Mouse (Mus musculus): ENCODE data around the gene Arhgap28. TPM values are rescaled to one million over a fixed set of nuclear protein-coding genes. Genes with fewer than 3 reads are reported as not detected.

The Arhgap28 gene
- polyA plus RNA-seq (2015; fragmentation: Nextera tagmentation; extraction: Ambion mirVana) = 41.5 and 42.0 TPM in 2 replicates

DNA sequence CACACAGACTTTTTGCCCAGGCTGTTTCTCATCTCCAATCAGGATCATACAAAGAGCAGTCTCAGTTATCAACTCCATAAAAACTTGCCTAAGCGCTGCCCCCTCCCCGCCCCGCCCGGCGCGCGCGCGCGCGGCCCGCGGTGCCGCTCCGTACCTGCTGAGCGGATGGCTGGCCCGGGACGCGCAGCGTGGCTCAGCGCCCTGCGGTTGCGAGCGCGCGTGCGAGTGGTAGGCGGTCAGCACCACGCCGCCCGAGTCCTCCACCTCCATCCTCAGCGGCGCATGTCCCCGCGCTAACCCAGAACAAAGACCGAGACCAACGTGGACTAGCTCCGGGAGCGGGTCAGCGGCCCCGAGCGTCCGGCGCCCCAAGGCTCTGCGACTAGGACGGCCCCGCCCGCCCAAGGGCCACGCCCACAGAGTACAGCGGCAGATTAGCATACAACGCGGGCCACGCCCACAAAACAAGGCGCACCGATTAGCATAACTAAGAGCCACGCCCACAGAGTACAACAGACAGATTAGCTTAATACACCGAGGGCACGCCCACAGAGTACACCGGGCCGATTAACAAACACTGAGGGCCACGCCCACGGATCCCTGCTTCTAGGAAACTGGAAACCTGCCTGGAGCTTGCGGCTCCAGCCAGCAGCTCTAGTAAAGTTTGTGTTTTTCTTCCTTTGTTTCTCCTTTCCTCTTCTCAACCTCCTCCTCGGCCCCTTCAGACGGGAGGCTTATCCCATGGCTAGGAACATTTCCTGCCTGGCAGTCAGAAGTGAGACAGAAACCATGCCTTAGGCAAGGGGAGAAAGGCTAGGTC, at the start of gene Arhgap28:
TSS of gene Arhgap28 (minus strand) at position 380 of the 820 bp plus-strand sequence.
- Histone ChIP-seq H3K9ac (peak within 1 kb of the TSS; percentile 41), H3K4me2 (peak within 1 kb of the TSS; percentile 69), H3K4me1 (peaks cover 42% of the 10 kb centered on the region), H3K9me3 (no peaks in the 10 kb centered on the region), H3K27ac (peak within 1 kb of the TSS; percentile 95), H3K4me3 (peak within 1 kb of the TSS; percentile 65), H3K36me3 (no peaks in the 10 kb centered on the region), H3K27me3 (no peaks in the 10 kb centered on the region)
- under 1% methylated on average over 65 of the region's 65 CpGs for WGBS
- peak; percentile 88 for ATAC-seq (ENCODE audit: insufficient number of reproducible peaks, low FRiP score, low TSS enrichment, low read depth)

DNA sequence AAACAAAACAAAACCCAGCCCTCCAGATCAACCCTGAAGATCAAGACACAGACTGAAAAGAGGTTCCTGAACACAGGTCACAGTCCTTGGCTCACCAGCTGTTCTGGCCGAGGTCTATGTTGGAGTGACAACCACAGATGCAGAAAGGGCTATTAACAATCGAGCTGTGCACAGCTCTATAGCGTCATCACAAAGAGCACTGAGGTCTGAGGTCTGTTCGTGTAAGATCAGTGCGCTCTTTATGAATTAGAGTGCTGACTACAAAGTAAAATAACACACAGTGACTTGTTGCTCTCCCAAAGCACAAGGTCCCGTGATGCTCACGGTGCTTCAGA, 42.4 kb upstream of the Arhgap28 start:
- Histone ChIP-seq H3K27ac (peak overlapping the region; percentile 48), H3K9ac (no peak overlapping the region), H3K4me1 (no peaks in the 10 kb centered on the region), H3K4me3 (no peak overlapping the region), H3K4me2 (no peak overlapping the region), H3K36me3 (no peaks in the 10 kb centered on the region), H3K9me3 (no peaks in the 10 kb centered on the region), H3K27me3 (no peaks in the 10 kb centered on the region)
- ATAC-seq (ENCODE audit: insufficient number of reproducible peaks, low FRiP score, low TSS enrichment, low read depth) = 0 out of 2 replicates have a peak, but pooled peaks have one; percentile 32
- WGBS = 63% methylated on average over 7 of the region's 7 CpGs

DNA sequence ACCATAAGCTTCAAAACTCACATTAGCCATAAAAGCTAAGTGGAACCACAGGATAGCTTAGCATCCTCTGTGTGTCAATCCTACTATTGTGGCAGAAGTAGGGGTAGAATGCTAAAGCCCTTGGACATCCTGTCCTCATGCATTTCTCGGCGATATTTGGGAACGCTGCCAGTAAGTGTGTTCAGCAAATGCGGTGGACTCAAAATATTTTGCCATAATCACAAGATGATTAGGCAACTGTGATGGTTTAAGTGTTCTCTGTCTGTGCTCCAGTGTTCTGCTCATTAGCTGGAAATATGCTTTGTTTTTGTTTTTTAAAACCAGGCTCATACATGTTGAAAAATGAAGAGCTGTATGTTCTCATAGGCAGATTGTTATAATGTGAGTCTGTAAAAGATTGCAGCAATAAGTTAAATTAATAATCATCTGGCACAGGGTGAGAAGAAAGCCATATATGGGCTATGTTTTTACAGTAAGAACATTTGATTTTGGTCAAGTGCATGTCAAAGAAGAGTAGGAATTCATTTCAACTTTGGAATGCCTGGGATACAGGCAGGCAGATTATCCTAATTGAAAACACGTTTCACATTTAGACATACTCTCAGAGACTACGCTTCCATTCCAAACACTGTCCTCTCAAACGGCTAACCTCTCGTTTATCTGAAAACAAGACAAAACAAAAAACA, 41.9 kb upstream of the Arhgap28 start:
- Histone ChIP-seq H3K27me3 (no peaks in the 10 kb centered on the region), H3K27ac (peak overlapping the region; percentile 48; the same call in 1 of the 2 replicates), H3K4me3 (no peak overlapping the region), H3K36me3 (no peaks in the 10 kb centered on the region), H3K4me1 (no peaks in the 10 kb centered on the region), H3K9me3 (no peaks in the 10 kb centered on the region), H3K4me2 (no peak overlapping the region), H3K9ac (no peak overlapping the region)
- ATAC-seq (ENCODE audit: insufficient number of reproducible peaks, low FRiP score, low TSS enrichment, low read depth) = no peak
- 47% methylated on average over 8 of the region's 8 CpGs for WGBS

DNA sequence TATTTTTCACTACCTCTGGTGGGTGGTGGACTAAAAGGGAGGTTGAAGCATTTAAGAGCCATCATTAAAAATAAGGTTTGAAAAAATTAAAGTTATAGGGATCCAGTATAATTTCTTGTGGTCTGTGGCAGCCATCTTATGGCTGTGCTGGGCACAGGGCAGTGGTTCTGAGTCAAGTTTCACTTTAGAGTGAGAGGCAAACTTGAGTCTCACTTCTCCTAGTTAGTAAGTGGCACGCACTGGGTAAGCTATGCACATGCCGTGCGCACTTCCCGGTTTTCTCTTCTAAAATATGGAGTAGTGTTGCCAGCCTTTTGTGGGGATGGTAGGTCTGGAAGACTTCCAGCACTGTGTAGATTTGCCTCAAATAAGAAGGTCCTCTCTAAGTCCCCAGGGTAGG, 38.5 kb upstream of the Arhgap28 start:
- no peak overlapping the region for H3K9ac ChIP-seq
- no peak overlapping the region for H3K27ac ChIP-seq
- ATAC-seq (ENCODE audit: insufficient number of reproducible peaks, low FRiP score, low TSS enrichment, low read depth) = no peak

DNA sequence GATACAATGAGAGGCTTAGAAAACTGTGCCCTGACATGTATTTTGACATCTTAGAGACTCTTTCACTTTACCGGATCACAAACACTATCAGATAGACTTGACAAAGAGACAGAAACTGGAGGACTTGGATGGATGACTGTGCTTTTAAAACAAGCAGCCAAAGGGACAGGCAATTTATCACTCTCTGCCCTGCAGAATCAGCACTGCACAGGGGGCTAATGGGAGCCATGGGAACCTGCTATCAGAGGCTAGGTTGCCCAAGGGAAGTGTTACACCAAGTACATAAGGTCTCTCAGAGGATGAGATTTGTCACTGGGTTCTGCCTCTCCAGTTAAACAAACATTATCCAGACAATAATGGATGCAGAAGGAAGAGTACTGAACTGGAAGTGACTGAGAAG, 33.1 kb upstream of the Arhgap28 start:
- Histone ChIP-seq H3K9me3 (no peaks in the 10 kb centered on the region), H3K4me3 (no peak overlapping the region), H3K4me1 (no peaks in the 10 kb centered on the region), H3K27me3 (no peaks in the 10 kb centered on the region), H3K27ac (no peak overlapping the region), H3K4me2 (no peak overlapping the region), H3K9ac (no peak overlapping the region), H3K36me3 (no peaks in the 10 kb centered on the region)
- 80% methylated on average over 1 of the region's 1 CpGs for WGBS
- no peak for ATAC-seq (ENCODE audit: insufficient number of reproducible peaks, low FRiP score, low TSS enrichment, low read depth)

More for the DNA sequence above, 38.5 kb upstream of the Arhgap28 start:
- Histone ChIP-seq H3K4me2 (no peak overlapping the region), H3K36me3 (no peaks in the 10 kb centered on the region), H3K27me3 (no peaks in the 10 kb centered on the region), H3K4me1 (no peaks in the 10 kb centered on the region), H3K9me3 (no peaks in the 10 kb centered on the region), H3K4me3 (no peak overlapping the region)
- 90% methylated on average over 4 of the region's 4 CpGs for WGBS

DNA sequence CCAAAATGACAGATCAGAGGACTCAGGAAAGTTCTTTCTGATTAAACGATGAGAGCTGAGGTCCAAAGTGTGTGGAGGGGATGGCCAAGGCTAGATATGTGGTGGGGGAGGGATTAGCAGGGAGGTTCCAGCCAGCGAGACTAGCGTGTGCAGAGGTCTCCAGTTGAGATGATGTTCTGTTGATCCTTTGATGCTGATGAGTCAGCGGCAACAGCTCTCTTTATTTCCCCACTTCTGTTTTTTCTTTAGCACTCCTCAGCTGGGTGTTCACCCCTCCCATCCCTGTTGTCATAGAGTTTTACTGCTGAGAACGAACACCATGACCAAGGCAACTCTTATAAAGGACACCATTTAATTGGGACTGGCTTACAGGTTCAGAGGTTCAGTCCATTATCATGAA, 25.6 kb upstream of the Arhgap28 start:
- Histone ChIP-seq H3K27me3 (no peaks in the 10 kb centered on the region), H3K9me3 (no peaks in the 10 kb centered on the region), H3K4me3 (no peak overlapping the region), H3K9ac (no peak overlapping the region), H3K4me1 (no peaks in the 10 kb centered on the region), H3K27ac (no peak overlapping the region), H3K4me2 (no peak overlapping the region), H3K36me3 (no peaks in the 10 kb centered on the region)
- no peak for ATAC-seq (ENCODE audit: insufficient number of reproducible peaks, low FRiP score, low TSS enrichment, low read depth)
- 76% methylated on average over 5 of the region's 5 CpGs for WGBS

DNA sequence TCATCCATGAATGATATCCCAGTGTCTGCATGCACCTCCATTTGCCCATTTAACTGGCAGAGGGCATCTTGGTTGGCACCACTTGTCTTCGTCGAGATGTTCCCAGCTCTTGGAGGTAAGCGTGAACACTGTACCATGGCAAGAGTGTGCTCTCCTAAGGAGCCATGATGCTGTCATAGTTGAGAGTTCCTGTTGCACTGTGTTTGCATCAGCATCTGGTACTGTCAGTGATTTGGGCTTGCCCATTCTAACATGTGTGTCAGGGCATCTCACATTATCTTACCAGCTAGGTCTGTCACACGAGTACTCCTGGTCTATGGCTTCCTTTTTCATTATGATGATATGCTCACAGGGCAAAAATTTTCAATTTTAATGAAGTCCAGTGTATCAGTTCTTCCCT, 24.6 kb upstream of the Arhgap28 start:
- Histone ChIP-seq H3K27ac (no peak overlapping the region), H3K4me3 (no peak overlapping the region), H3K9me3 (no peaks in the 10 kb centered on the region), H3K27me3 (no peaks in the 10 kb centered on the region), H3K4me2 (no peak overlapping the region), H3K4me1 (no peaks in the 10 kb centered on the region), H3K36me3 (no peaks in the 10 kb centered on the region), H3K9ac (no peak overlapping the region)
- ATAC-seq (ENCODE audit: insufficient number of reproducible peaks, low FRiP score, low TSS enrichment, low read depth) = no peak
- 90% methylated on average over 4 of the region's 4 CpGs for WGBS

DNA sequence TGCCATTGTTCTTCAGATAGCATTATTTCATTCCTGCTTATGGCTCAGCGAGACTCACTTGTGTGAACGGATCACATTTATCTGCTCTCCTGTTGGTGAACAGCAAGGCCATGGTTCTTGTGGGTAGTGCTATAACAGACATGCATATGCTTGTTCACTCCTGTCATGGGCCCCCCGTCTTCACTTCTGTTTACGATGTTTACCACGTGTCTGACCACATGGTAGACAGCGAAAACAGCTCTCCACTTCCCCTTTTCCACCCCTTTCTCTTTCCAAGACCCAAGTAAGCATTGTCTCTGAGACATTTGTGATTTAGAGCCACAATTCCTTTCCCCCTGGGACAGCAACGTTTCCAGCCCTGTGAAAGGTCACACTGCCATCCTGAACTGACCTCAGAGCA, 20.4 kb upstream of the Arhgap28 start:
- H3K9ac ChIP-seq = no peak overlapping the region
- no peaks in the 10 kb centered on the region for H3K36me3 ChIP-seq
- no peak overlapping the region for H3K4me2 ChIP-seq
- H3K4me3 ChIP-seq = no peak overlapping the region
- WGBS = 54% methylated on average over 7 of the region's 7 CpGs
- peaks cover 9% of the 10 kb centered on the region for H3K4me1 ChIP-seq
- ATAC-seq (ENCODE audit: insufficient number of reproducible peaks, low FRiP score, low TSS enrichment, low read depth) = no peak
- H3K27me3 ChIP-seq = no peaks in the 10 kb centered on the region
- no peaks in the 10 kb centered on the region for H3K9me3 ChIP-seq
- no peak overlapping the region for H3K27ac ChIP-seq

DNA sequence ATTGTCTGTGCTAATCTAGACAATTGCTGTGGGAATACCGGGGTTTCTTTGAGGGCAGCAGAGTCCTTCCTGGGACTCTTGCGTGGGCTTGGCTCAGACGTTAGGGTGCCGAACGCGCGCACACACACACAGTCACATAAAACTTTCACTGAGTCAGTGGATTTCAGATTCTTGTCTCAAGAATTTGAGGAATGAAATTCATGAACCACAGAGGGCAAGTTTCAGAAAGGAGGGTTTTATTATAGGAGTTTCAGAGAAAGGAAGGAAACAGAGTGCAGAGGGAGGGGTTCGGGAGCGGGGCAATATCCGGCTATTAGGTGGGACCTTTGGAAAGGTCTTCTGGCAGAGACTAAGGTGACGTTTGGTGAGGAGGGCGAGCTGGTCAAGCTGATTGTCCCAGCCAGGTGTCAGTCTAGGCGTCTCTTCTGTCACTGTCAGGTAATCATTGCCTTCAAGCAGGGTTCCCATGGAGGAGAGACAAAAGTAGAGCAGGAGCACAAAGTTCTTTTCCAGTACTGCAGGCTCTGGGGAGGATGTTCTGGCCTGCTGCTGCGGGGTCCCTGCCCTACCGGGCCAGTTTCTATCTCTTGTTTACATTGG, 15.6 kb upstream of the Arhgap28 start:
- 0 out of 2 replicates have a peak overlapping the region, but pooled peaks have one; percentile 19 for H3K4me2 ChIP-seq
- H3K4me1 ChIP-seq = peaks cover 14% of the 10 kb centered on the region
- no peak for ATAC-seq (ENCODE audit: insufficient number of reproducible peaks, low FRiP score, low TSS enrichment, low read depth)
- H3K4me3 ChIP-seq = no peak overlapping the region
- H3K9me3 ChIP-seq = no peaks in the 10 kb centered on the region
- H3K27ac ChIP-seq = peak overlapping the region; percentile 39
- no peak overlapping the region for H3K9ac ChIP-seq
- no peaks in the 10 kb centered on the region for H3K27me3 ChIP-seq
- H3K36me3 ChIP-seq = no peaks in the 10 kb centered on the region
- WGBS = 26% methylated on average over 15 of the region's 15 CpGs

DNA sequence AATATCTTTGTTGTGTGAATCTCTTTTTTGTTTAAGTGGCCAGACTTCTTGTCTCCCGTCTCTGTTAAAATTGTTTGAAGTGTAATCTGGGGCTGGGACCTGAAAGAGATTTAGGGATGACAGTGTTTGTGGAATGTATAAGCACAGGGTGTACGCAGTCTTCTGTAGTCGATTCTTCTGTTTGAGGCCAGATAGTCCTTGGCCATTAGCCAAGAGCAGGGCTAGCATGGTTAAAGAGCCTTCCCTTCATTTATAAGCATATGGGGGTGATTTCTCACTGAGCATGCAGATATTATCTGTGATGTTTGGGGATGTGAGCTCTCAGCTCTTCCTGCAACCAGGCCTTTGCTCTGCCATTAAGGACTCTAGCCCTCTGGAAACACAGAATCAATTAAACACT, 13.2 kb upstream of the Arhgap28 start:
- Histone ChIP-seq H3K4me3 (no peak overlapping the region), H3K4me1 (peaks cover 14% of the 10 kb centered on the region), H3K9ac (no peak overlapping the region), H3K36me3 (no peaks in the 10 kb centered on the region), H3K9me3 (no peaks in the 10 kb centered on the region), H3K27me3 (no peaks in the 10 kb centered on the region), H3K27ac (no peak overlapping the region), H3K4me2 (no peak overlapping the region)
- no peak for ATAC-seq (ENCODE audit: insufficient number of reproducible peaks, low FRiP score, low TSS enrichment, low read depth)
- 56% methylated on average over 3 of the region's 3 CpGs for WGBS

DNA sequence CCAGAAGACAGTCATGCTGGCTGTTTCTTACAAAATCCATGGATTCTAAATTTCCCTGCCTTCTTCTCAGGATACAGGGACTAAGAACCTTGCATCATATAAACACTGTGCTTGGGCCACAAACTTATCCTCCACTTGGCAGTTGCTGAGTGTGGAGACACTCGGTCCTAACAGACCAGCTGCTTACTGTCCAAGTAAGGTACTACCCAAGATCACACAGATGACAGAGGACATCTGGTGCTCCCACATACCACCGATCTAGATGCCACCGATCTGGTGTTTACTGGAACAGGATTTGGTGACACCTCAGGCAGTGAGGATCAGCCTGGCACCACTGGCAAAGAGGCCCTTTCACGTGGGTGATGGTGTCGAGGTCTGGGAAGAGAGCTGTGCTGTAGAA, 7.7 kb upstream of the Arhgap28 start:
- 82% methylated on average over 5 of the region's 5 CpGs for WGBS
- Histone ChIP-seq H3K27ac (no peak overlapping the region), H3K4me1 (no peaks in the 10 kb centered on the region), H3K9me3 (no peaks in the 10 kb centered on the region; the same call in 1 of the 2 replicates), H3K9ac (no peak overlapping the region), H3K27me3 (no peaks in the 10 kb centered on the region), H3K4me2 (no peak overlapping the region), H3K4me3 (no peak overlapping the region), H3K36me3 (no peaks in the 10 kb centered on the region)
- ATAC-seq (ENCODE audit: insufficient number of reproducible peaks, low FRiP score, low TSS enrichment, low read depth) = no peak

DNA sequence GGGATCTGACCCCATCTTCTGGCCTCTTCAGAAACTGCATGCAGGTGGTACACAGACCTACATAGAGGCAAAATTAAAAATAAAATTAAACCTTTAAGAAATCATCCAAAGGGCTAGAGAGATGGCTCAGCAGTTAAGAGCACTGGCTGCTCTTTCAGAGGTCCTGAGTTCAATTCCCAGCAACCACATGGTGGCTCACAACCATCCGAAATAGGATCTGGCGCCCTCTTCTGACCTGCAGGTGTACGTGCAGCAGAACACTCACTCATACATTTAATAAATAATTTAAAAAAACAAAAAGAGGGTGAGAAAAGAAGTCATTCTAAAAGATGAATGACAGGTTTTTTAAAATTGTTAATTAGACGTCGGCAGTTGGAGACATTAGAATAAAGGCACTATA, 6.1 kb upstream of the Arhgap28 start:
- Histone ChIP-seq H3K9me3 (no peaks in the 10 kb centered on the region; the same call in 1 of the 2 replicates), H3K36me3 (no peaks in the 10 kb centered on the region), H3K27me3 (no peaks in the 10 kb centered on the region), H3K9ac (no peak overlapping the region), H3K4me1 (peaks cover 2% of the 10 kb centered on the region), H3K4me2 (no peak overlapping the region), H3K4me3 (no peak overlapping the region), H3K27ac (no peak overlapping the region)
- ATAC-seq (ENCODE audit: insufficient number of reproducible peaks, low FRiP score, low TSS enrichment, low read depth) = no peak
- 88% methylated on average over 5 of the region's 5 CpGs for WGBS

Data from limb, embryonic 15.5 days (tissue).